ENCODE assay signal across 20 mouse cellular contexts in genomic region chr12:99548419-99548818, GRCm38 (mm10). TPM values are rescaled to one million over a fixed set of nuclear protein-coding genes. Genes with fewer than 3 reads are reported as not detected.
DNase-seq lines count a peak whose midpoint lies in the region; ATAC-seq and TF ChIP-seq lines count a peak whose summit lies in the region.
"Had no signal": no experiment of that assay in that cellular context is flagged by ENCODE, and none has a peak within 500 bp of the region (broad histone marks: within the 10 kb centered on the region; RNA-seq: fewer than 3 reads in every experiment).

No protein-coding gene starts in this region.

- H3K27me3 ChIP-seq in kidney, adult 2 months (replicated peaks; ENCODE audit: control insufficient read depth, insufficient read depth, low read length) = no peaks in the 10 kb centered on the region
- no peaks in the 10 kb centered on the region for H3K27me3 ChIP-seq in kidney, embryonic 14.5 days (ENCODE audit: control insufficient read depth, insufficient read depth, low read length)
- H3K27me3 ChIP-seq: embryonic facial prominence, embryonic 12.5 days; forebrain, embryonic 15.5 days; heart, embryonic 15.5 days had no signal

- no peak overlapping the region for H3K27ac ChIP-seq in kidney, adult 2 months (ENCODE audit: insufficient read depth, low read depth, low read length)
- H3K27ac ChIP-seq in kidney, embryonic 14.5 days (ENCODE audit: low read depth, low read length) = no peak overlapping the region
- H3K27ac ChIP-seq: embryonic facial prominence, embryonic 12.5 days; forebrain, embryonic 15.5 days; heart, embryonic 15.5 days; hindbrain, embryonic 14.5 days had no signal

- no peak for ATAC-seq in kidney, embryonic 14.5 days (ENCODE audit: low FRiP score, low TSS enrichment)
- peak; percentile 21 for ATAC-seq in CD4-positive, CD25-positive, alpha-beta regulatory T cell, adult 4 months
- ATAC-seq in megakaryocyte-erythroid progenitor cell, adult 5-6 weeks (replicated peaks; ENCODE audit: low FRiP score, low TSS enrichment, poor library complexity, severe bottlenecking) = peak; percentile 43; the same call in 1 of the 2 replicates
- ATAC-seq: forebrain, embryonic 15.5 days had no signal

- H3K4me1 ChIP-seq in kidney, adult 2 months (ENCODE audit: control insufficient read depth, insufficient read depth, low read length) = no peaks in the 10 kb centered on the region; the same call in 1 of the 2 replicates
- no peaks in the 10 kb centered on the region for H3K4me1 ChIP-seq in kidney, embryonic 14.5 days (ENCODE audit: control insufficient read depth, insufficient read depth, low read length)
- H3K4me1 ChIP-seq: embryonic facial prominence, embryonic 12.5 days had no signal

- peak; percentile 88 for DNase-seq in heart, adult 11 months
- no peak for DNase-seq in heart, postnatal 4 days
- DNase-seq in kidney, adult 2 months = peak; percentile 51
- no peak for DNase-seq in layer of hippocampus, adult 11-12 months (ENCODE audit: low spot score)
- DNase-seq in adrenal gland, adult 8-10 months = no peak
- DNase-seq: adrenal gland, adult 2 months; adrenal gland, postnatal 36 days; cerebellum, adult 11-12 months; cerebellum, adult 9-10 months; cerebellum, postnatal 25 days; gastrocnemius, postnatal 14 days; kidney, adult 11 months had no signal

- H3K9me3 ChIP-seq in kidney, embryonic 14.5 days (ENCODE audit: control insufficient read depth, low read length) = no peaks in the 10 kb centered on the region
- H3K9me3 ChIP-seq: embryonic facial prominence, embryonic 12.5 days; forebrain, embryonic 15.5 days; heart, embryonic 15.5 days had no signal

- WGBS in kidney, adult 2 months = 74% methylated on average over 7 of the region's 7 CpGs
- WGBS in kidney, embryonic 14.5 days = 87% methylated on average over 7 of the region's 7 CpGs

- no peak overlapping the region for H3K4me3 ChIP-seq in kidney, adult 2 months (ENCODE audit: insufficient read depth, low read depth, low read length)
- no peak overlapping the region for H3K4me3 ChIP-seq in kidney, embryonic 14.5 days (ENCODE audit: low read length)
- H3K4me3 ChIP-seq: embryonic facial prominence, embryonic 12.5 days; forebrain, embryonic 15.5 days; heart, embryonic 15.5 days had no signal

- TF ChIP-seq CTCF in kidney, adult 2 months (conservative IDR thresholded peaks at IDR 0.05; ENCODE audit: insufficient read depth, insufficient read length, low read depth, low read length) = no peak

- no peak overlapping the region for H3K9ac ChIP-seq in kidney, embryonic 14.5 days (ENCODE audit: low read depth, low read length)
- H3K9ac ChIP-seq: embryonic facial prominence, embryonic 12.5 days; forebrain, embryonic 15.5 days; heart, embryonic 15.5 days; hindbrain, embryonic 14.5 days had no signal

- no peak for TF ChIP-seq POLR2A in kidney, adult 2 months (IDR thresholded peaks at IDR 0.05; ENCODE audit: low read depth, low read length)

- H3K36me3 ChIP-seq in kidney, adult 2 months (ENCODE audit: control insufficient read depth, insufficient read depth, low read length) = no peaks in the 10 kb centered on the region
- H3K36me3 ChIP-seq in kidney, embryonic 14.5 days (ENCODE audit: control insufficient read depth, insufficient read depth, low read length) = no peaks in the 10 kb centered on the region
- H3K36me3 ChIP-seq: embryonic facial prominence, embryonic 12.5 days; forebrain, embryonic 15.5 days; heart, embryonic 15.5 days had no signal

- no peak overlapping the region for H3K4me2 ChIP-seq in kidney, embryonic 14.5 days (replicated peaks; ENCODE audit: low read depth, low read length)
- H3K4me2 ChIP-seq: embryonic facial prominence, embryonic 12.5 days; forebrain, embryonic 15.5 days; heart, embryonic 11.5 days; heart, embryonic 15.5 days; hindbrain, embryonic 14.5 days had no signal

RNA-seq across cellular contexts. Expression of gene Foxn3, which starts 15.0 kb away (rescaled TPM):
- 100 to 1,000 TPM; 113 to 131 TPM for total RNA-seq in heart, postnatal 4 days (2021)
- 28.0 and 28.6 TPM in 2 replicates for polyA plus RNA-seq in kidney, adult 2 months (2012; rRNA removed)
- 70.2 and 81.3 TPM in 2 replicates for polyA plus RNA-seq in kidney, embryonic 14.5 days (2014; fragmentation: Nextera tagmentation; extraction: Ambion mirVana)
- 100 to 1,000 TPM; 129 to 166 TPM for polyA plus RNA-seq in CD4-positive, CD25-positive, alpha-beta regulatory T cell, adult 4 months (2017; shearing (Covaris generic))
- 118 and 140 TPM in 2 replicates for total RNA-seq in megakaryocyte-erythroid progenitor cell, adult 5-6 weeks (2014; fragmentation: Nextera tagmentation)
- total RNA-seq in megakaryocyte-erythroid progenitor cell, adult 5-6 weeks (2017) = 36.9 and 47.6 TPM in 2 replicates
- 10 to 100 TPM; 65.0 to 85.5 (median 81.2) TPM for total RNA-seq in adrenal gland, adult 8-10 months (2022)

Comparison
In these comparisons a context has a peak if more than half of its experiments do, and no peak if none do; other contexts are left out.
1. DNase-seq: peak in heart, adult 11 months (single experiment) and kidney, adult 2 months (single experiment); none in heart, postnatal 4 days (single experiment), layer of hippocampus, adult 11-12 months (single experiment) and adrenal gland, adult 8-10 months (single experiment).